Mouse (Mus musculus) embryo, embryonic 10 days (tissue): ENCODE results near the gene N4bp2.

Experiments used
- DNase-seq: peaks from one replicate; pipeline ENCODE4 v3.0.0-alpha.2; 2015; ENCODE audit warnings: low spot score

The N4bp2 gene

GRCm38 (mm10) chr5:65862217-65862927 is 99.1 kb downstream of the N4bp2 start:
- no peak for DNase-seq

DNA sequence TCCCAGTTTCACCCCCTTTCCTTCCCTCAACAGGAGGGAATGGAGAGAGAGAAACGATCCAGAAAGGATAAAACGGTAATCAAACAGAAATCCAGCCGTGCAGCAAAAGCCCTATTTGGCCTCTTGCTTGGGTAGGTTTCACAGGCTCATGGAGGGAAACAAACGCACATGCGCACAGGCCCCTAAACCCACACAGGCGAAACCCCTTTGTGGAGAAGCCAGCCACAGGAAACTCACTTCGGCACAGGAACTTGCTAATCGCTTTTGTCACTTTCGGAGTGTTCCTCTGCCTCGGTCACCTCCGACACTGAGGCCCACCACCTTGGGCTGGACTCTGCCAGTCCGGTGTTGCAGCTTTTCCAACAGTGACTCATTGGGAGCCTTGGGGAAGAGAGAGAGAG is 100.0 kb downstream of the N4bp2 start:
- no peak for DNase-seq

DNA sequence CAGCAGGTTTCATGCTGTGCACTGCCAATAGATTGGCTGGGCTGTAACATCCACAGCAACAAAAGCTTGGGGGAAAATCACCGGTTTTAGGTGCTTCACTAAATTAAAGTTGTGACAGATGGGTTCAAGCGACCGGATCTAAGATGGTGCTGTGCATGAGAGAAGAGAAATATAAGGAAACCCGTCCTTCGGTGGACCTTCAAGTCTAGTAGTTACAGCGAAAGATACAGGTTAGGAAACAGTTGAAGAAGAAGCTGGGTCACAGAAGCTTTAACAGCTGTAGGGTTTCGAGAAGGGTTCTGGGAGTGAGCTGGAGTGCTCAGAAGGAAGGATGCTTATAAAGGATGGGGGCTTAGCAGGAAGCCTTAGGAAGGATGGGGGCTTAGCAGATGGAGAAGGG is 101.2 kb downstream of the N4bp2 start:
- no peak for DNase-seq

DNA sequence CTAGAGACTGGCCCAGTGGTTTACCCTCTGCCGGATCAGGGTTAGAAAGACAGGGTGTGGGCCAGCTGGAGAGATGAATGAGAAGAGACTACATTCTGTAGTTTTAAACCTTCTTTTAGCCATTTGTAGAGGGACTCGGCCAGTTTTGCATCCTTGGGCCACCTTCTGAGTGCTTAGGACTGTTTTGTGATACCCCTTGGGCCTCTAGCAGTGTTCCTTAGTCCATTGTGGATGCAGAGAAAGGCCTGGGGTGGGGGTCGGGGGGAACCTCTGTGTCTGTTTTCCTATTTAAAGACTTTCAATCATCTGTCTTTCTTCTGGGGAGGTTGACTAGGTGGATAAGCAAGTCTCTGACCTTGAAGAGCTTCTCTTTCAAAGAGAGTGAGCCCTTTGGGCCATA is 101.6 kb downstream of the N4bp2 start:
- DNase-seq: no peak

DNA sequence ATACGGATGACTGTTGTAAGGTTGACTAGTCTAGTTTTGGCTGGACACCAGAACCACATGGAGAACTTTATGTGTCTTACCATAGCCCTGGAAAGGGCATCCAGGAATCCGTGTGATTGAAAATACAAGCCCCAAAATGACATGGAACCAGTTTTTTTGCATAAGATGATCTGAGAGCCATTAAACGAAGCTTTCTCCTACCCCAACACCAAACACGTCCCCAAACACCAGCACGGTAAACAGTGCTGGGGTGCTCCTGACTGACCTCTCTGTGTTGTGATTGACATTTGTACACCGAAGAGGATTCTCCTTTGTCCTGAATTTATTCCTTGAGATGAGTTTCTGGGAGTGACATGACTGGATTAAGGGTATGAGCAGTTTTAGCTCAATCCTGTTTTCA is 103.3 kb downstream of the N4bp2 start:
- no peak for DNase-seq

- DNase-seq: no peak
Observed at GRCm38 (mm10) chr5:65867380-65868116, 104.2 kb downstream of the N4bp2 start.

DNA sequence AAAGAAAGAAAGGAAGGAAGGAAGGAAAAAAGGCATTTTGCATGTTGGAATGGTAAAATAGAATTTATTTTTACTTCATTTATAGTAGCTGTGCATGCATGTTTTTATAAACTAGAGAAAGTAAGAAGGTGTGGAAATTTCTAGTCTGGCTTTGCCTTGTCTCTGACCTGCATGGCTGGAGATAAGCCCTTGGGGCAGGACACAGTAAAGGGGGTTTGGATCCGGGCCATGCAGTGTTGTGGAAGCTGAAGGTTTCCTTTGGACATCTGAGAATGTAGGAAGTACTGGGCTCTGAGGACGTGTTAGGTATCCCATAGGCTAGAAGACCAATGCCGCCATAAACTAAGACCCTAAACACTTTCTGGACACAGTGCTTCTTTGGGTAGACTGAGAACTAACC is 105.1 kb downstream of the N4bp2 start:
- no peak for DNase-seq

- no peak for DNase-seq
Observed at GRCm38 (mm10) chr5:65869660-65870059, 106.3 kb downstream of the N4bp2 start.

DNA sequence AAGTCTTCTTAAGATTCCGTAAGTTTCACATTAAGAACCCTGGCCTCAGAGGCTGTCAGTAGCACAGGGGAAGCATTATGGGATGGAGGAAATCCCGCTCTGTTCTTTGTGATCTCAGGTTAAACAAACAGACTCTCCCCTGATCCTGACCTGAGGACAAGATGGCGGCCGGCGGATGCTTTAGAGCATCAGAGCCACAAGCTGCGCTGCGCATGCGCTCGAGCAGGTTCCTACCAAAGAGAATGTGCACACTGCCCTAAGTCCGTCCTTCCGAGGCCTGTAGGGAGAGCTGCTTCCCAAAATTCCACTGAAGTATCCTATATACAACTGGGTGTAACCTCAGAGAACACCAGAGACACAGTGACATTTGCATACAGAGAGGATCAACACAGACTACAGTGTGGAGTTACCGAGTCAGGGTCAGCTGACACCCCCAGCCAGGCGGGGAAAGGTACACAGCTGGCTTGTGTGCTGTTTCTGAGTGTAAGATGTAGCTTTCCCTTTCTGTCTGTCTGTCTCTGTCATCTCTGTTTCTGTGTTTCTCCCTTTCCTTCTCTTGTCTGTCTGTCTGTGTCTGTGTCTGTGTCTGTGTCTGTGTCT is 108.1 kb downstream of the N4bp2 start:
- no peak for DNase-seq

DNA sequence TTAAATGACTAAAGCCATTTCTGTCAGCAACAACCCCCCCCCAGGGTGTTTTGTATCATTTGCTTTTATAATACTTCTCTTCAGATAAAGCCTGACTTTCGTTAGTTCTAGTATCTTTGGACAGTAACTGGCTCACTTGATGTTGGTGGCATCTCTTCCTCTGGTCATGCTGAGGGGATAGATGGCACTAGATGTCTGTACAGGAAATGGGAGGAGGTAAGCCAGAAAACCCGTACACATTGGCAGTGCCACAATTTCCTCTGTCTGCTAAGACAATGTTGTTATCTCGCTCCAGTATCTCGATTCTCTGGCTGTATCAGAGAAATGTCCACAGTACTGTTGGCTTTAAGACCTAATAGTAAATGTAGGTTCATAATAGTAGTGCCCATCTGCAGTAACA is 109.9 kb downstream of the N4bp2 start:
- no peak for DNase-seq

GRCm38 (mm10) chr5:65875269-65875668 is 111.9 kb downstream of the N4bp2 start:
- DNase-seq: no peak

- DNase-seq: no peak
Observed at GRCm38 (mm10) chr5:65878367-65878766, 115.0 kb downstream of the N4bp2 start.
